Mouse (Mus musculus): ENCODE data around the gene Btg2. TPM values are rescaled to one million over a fixed set of nuclear protein-coding genes. Genes with fewer than 3 reads are reported as not detected.

The Btg2 gene
- polyA plus RNA-seq, 1 experiment from 2014 or later, result 31.7 TPM

GRCm38 (mm10) chr1:134095721-134096120 is 16.8 kb upstream of the Btg2 start:
- Histone ChIP-seq H3K27ac (ENCODE audit: low read depth, low read length) (no peak overlapping the region), H3K36me3 (ENCODE audit: control insufficient read depth, insufficient read depth, low read length) (no peaks in the 10 kb centered on the region), H3K9ac (ENCODE audit: low read depth, low read length) (no peak overlapping the region), H3K4me3 (ENCODE audit: low read depth, low read length) (no peak overlapping the region), H3K4me1 (ENCODE audit: control insufficient read depth, insufficient read depth, low read length) (peaks cover 62% of the 10 kb centered on the region), H3K27me3 (ENCODE audit: control insufficient read depth, insufficient read depth, low read length) (no peaks in the 10 kb centered on the region), H3K9me3 (replicated peaks; ENCODE audit: control insufficient read depth, low read length) (no peaks in the 10 kb centered on the region), H3K4me2 (no peak overlapping the region)
- 80% methylated on average over 4 of the region's 4 CpGs for WGBS (ENCODE audit: insufficient replicate concordance)
- no peak for ATAC-seq (replicated peaks; ENCODE audit: insufficient number of reproducible peaks, low FRiP score, low TSS enrichment)

- Histone ChIP-seq H3K4me1 (ENCODE audit: control insufficient read depth, insufficient read depth, low read length) (peaks cover 58% of the 10 kb centered on the region), H3K4me2 (no peak overlapping the region), H3K9ac (ENCODE audit: low read depth, low read length) (no peak overlapping the region)
Observed at GRCm38 (mm10) chr1:134095033-134095612, 16.2 kb upstream of the Btg2 start.

GRCm38 (mm10) chr1:134093771-134094526 is 15.0 kb upstream of the Btg2 start:
- 62% methylated on average over 13 of the region's 13 CpGs for WGBS (ENCODE audit: insufficient replicate concordance)
- H3K4me1 ChIP-seq (ENCODE audit: control insufficient read depth, insufficient read depth, low read length), result peaks cover 48% of the 10 kb centered on the region
- peak overlapping the region; percentile 83 for H3K27ac ChIP-seq (ENCODE audit: low read depth, low read length)
- no peak for ATAC-seq (replicated peaks; ENCODE audit: insufficient number of reproducible peaks, low FRiP score, low TSS enrichment)
- no peaks in the 10 kb centered on the region for H3K9me3 ChIP-seq (replicated peaks; ENCODE audit: control insufficient read depth, low read length)
- no peaks in the 10 kb centered on the region for H3K36me3 ChIP-seq (ENCODE audit: control insufficient read depth, insufficient read depth, low read length)
- peak overlapping the region; percentile 73 for H3K9ac ChIP-seq (ENCODE audit: low read depth, low read length)
- peak overlapping the region; percentile 67 for H3K4me2 ChIP-seq
- H3K27me3 ChIP-seq (ENCODE audit: control insufficient read depth, insufficient read depth, low read length), result no peaks in the 10 kb centered on the region
- no peak overlapping the region; the same call in 1 of the 2 replicates for H3K4me3 ChIP-seq (ENCODE audit: low read depth, low read length)

More at GRCm38 (mm10) chr1:134095033-134095612, 16.2 kb upstream of the Btg2 start:
- Histone ChIP-seq H3K4me3 (ENCODE audit: low read depth, low read length) (no peak overlapping the region), H3K27me3 (ENCODE audit: control insufficient read depth, insufficient read depth, low read length) (no peaks in the 10 kb centered on the region), H3K9me3 (replicated peaks; ENCODE audit: control insufficient read depth, low read length) (no peaks in the 10 kb centered on the region), H3K27ac (ENCODE audit: low read depth, low read length) (no peak overlapping the region), H3K36me3 (ENCODE audit: control insufficient read depth, insufficient read depth, low read length) (no peaks in the 10 kb centered on the region)
- ATAC-seq (replicated peaks; ENCODE audit: insufficient number of reproducible peaks, low FRiP score, low TSS enrichment), result no peak
- WGBS (ENCODE audit: insufficient replicate concordance), result 55% methylated on average over 7 of the region's 7 CpGs

- Histone ChIP-seq H3K4me3 (ENCODE audit: low read depth, low read length) (peak overlapping the region; percentile 36), H3K4me2 (peak overlapping the region; percentile 67), H3K36me3 (ENCODE audit: control insufficient read depth, insufficient read depth, low read length) (no peaks in the 10 kb centered on the region), H3K4me1 (ENCODE audit: control insufficient read depth, insufficient read depth, low read length) (peaks cover 40% of the 10 kb centered on the region), H3K27ac (ENCODE audit: low read depth, low read length) (peak overlapping the region; percentile 83), H3K9ac (ENCODE audit: low read depth, low read length) (peak overlapping the region; percentile 73), H3K9me3 (replicated peaks; ENCODE audit: control insufficient read depth, low read length) (no peaks in the 10 kb centered on the region), H3K27me3 (ENCODE audit: control insufficient read depth, insufficient read depth, low read length) (no peaks in the 10 kb centered on the region)
- WGBS (ENCODE audit: insufficient replicate concordance), result 2% methylated on average over 43 of the region's 43 CpGs
- ATAC-seq (replicated peaks; ENCODE audit: insufficient number of reproducible peaks, low FRiP score, low TSS enrichment), result peak; percentile 95
Observed at GRCm38 (mm10) chr1:134092852-134093770, 14.2 kb upstream of the Btg2 start.

- no peaks in the 10 kb centered on the region for H3K36me3 ChIP-seq (ENCODE audit: control insufficient read depth, insufficient read depth, low read length)
- ATAC-seq (replicated peaks; ENCODE audit: insufficient number of reproducible peaks, low FRiP score, low TSS enrichment), result no peak
- no peaks in the 10 kb centered on the region for H3K27me3 ChIP-seq (ENCODE audit: control insufficient read depth, insufficient read depth, low read length)
- H3K9ac ChIP-seq (ENCODE audit: low read depth, low read length), result peak overlapping the region; percentile 73
- 10% methylated on average over 6 of the region's 6 CpGs for WGBS (ENCODE audit: insufficient replicate concordance)
- peaks cover 34% of the 10 kb centered on the region for H3K4me1 ChIP-seq (ENCODE audit: control insufficient read depth, insufficient read depth, low read length)
- peak overlapping the region; percentile 67 for H3K4me2 ChIP-seq
- H3K9me3 ChIP-seq (replicated peaks; ENCODE audit: control insufficient read depth, low read length), result no peaks in the 10 kb centered on the region
- peak overlapping the region; percentile 36 for H3K4me3 ChIP-seq (ENCODE audit: low read depth, low read length)
- peak overlapping the region; percentile 83 for H3K27ac ChIP-seq (ENCODE audit: low read depth, low read length)
Observed at GRCm38 (mm10) chr1:134092368-134092767, 13.4 kb upstream of the Btg2 start.

- peaks cover 34% of the 10 kb centered on the region for H3K4me1 ChIP-seq (ENCODE audit: control insufficient read depth, insufficient read depth, low read length)
- no peaks in the 10 kb centered on the region for H3K36me3 ChIP-seq (ENCODE audit: control insufficient read depth, insufficient read depth, low read length)
- H3K27ac ChIP-seq (ENCODE audit: low read depth, low read length), result peak overlapping the region; percentile 83
- WGBS (ENCODE audit: insufficient replicate concordance), result 92% methylated on average over 3 of the region's 3 CpGs
- no peak overlapping the region for H3K9ac ChIP-seq (ENCODE audit: low read depth, low read length)
- H3K4me3 ChIP-seq (ENCODE audit: low read depth, low read length), result no peak overlapping the region
- H3K27me3 ChIP-seq (ENCODE audit: control insufficient read depth, insufficient read depth, low read length), result no peaks in the 10 kb centered on the region
- no peak for ATAC-seq (replicated peaks; ENCODE audit: insufficient number of reproducible peaks, low FRiP score, low TSS enrichment)
- H3K4me2 ChIP-seq, result no peak overlapping the region
- H3K9me3 ChIP-seq (replicated peaks; ENCODE audit: control insufficient read depth, low read length), result no peaks in the 10 kb centered on the region
Observed at GRCm38 (mm10) chr1:134091851-134092250, 12.9 kb upstream of the Btg2 start.

GRCm38 (mm10) chr1:134089074-134089473 is 10.2 kb upstream of the Btg2 start:
- no peaks in the 10 kb centered on the region for H3K36me3 ChIP-seq (ENCODE audit: control insufficient read depth, insufficient read depth, low read length)
- H3K9ac ChIP-seq (ENCODE audit: low read depth, low read length), result no peak overlapping the region
- H3K4me2 ChIP-seq, result no peak overlapping the region
- H3K4me1 ChIP-seq (ENCODE audit: control insufficient read depth, insufficient read depth, low read length), result peaks cover 34% of the 10 kb centered on the region
- ATAC-seq (replicated peaks; ENCODE audit: insufficient number of reproducible peaks, low FRiP score, low TSS enrichment), result no peak
- no peak overlapping the region for H3K27ac ChIP-seq (ENCODE audit: low read depth, low read length)
- 81% methylated on average over 7 of the region's 7 CpGs for WGBS (ENCODE audit: insufficient replicate concordance)
- H3K27me3 ChIP-seq (ENCODE audit: control insufficient read depth, insufficient read depth, low read length), result no peaks in the 10 kb centered on the region
- H3K4me3 ChIP-seq (ENCODE audit: low read depth, low read length), result no peak overlapping the region
- H3K9me3 ChIP-seq (replicated peaks; ENCODE audit: control insufficient read depth, low read length), result no peaks in the 10 kb centered on the region

GRCm38 (mm10) chr1:134086811-134087398 is 8.0 kb upstream of the Btg2 start:
- H3K9ac ChIP-seq (ENCODE audit: low read depth, low read length), result peak overlapping the region; percentile 66
- H3K27ac ChIP-seq (ENCODE audit: low read depth, low read length), result peak overlapping the region; percentile 73
- peak overlapping the region; percentile 55 for H3K4me2 ChIP-seq
- no peaks in the 10 kb centered on the region for H3K9me3 ChIP-seq (replicated peaks; ENCODE audit: control insufficient read depth, low read length)
- ATAC-seq (replicated peaks; ENCODE audit: insufficient number of reproducible peaks, low FRiP score, low TSS enrichment), result peak; percentile 55; the same call in 1 of the 2 replicates
- peaks cover 34% of the 10 kb centered on the region for H3K4me1 ChIP-seq (ENCODE audit: control insufficient read depth, insufficient read depth, low read length)
- WGBS (ENCODE audit: insufficient replicate concordance), result 10% methylated on average over 16 of the region's 16 CpGs
- H3K4me3 ChIP-seq (ENCODE audit: low read depth, low read length), result peak overlapping the region; percentile 22
- H3K27me3 ChIP-seq (ENCODE audit: control insufficient read depth, insufficient read depth, low read length), result no peaks in the 10 kb centered on the region
- H3K36me3 ChIP-seq (ENCODE audit: control insufficient read depth, insufficient read depth, low read length), result no peaks in the 10 kb centered on the region

Measured in heart, embryonic 11.5 days (tissue).